In genomic region chr3:129831035-129831568, GRCm38 (mm10) we compare ENCODE assay signal across 8 mouse cellular contexts. TPM values are rescaled to one million over a fixed set of nuclear protein-coding genes. Genes with fewer than 3 reads are reported as not detected.
A peak's percentile ranks its signal among the peaks of the same experiment; 100 is the strongest.
DNase-seq lines count a peak whose midpoint lies in the region; ATAC-seq and TF ChIP-seq lines count a peak whose summit lies in the region.

Gene Gar1, minus strand, starts transcription at chr3:129831396.

- no peaks in the 10 kb centered on the region for H3K9me3 ChIP-seq in CH12.LX (replicated peaks; ENCODE audit: low read length)
- no peaks in the 10 kb centered on the region for H3K9me3 ChIP-seq in forebrain, embryonic 11.5 days (ENCODE audit: control insufficient read depth, low read length)
- no peaks in the 10 kb centered on the region for H3K9me3 ChIP-seq in heart, embryonic 16.5 days (replicated peaks; ENCODE audit: control insufficient read depth, low read length)
- H3K9me3 ChIP-seq in liver, embryonic 15.5 days (replicated peaks) = no peaks in the 10 kb centered on the region
- no peaks in the 10 kb centered on the region for H3K9me3 ChIP-seq in neural tube, embryonic 12.5 days

- peak; percentile 98 for DNase-seq in CH12.LX (ENCODE audit: extremely low read depth)
- peak; percentile 98 for DNase-seq in c-Kit-positive CD71-positive TER-119-negative erythroid progenitor cells, embryonic 14.5 days (ENCODE audit: low read depth)
- DNase-seq in forebrain, embryonic 11.5 days (ENCODE audit: low spot score) = peak; percentile 97
- DNase-seq in kidney, postnatal 36 days = peak; percentile 97 to 98
- DNase-seq in telencephalon, adult 2 months (ENCODE audit: low read depth, low spot score) = peak; percentile 96

- no peak for TF ChIP-seq EP300 in CH12.LX (IDR thresholded peaks at IDR 0.05; ENCODE audit: low read length)

- H3K79me2 ChIP-seq in CH12.LX (replicated peaks; ENCODE audit: control insufficient read depth, extremely low read depth, insufficient read depth, poor library complexity, severe bottlenecking) = peaks cover 38% of the 10 kb centered on the region

- WGBS in forebrain, embryonic 11.5 days = under 1% methylated on average over 60 of the region's 60 CpGs
- WGBS in heart, embryonic 16.5 days = under 1% methylated on average over 60 of the region's 60 CpGs
- WGBS in liver, embryonic 15.5 days (ENCODE audit: insufficient replicate concordance) = under 1% methylated on average over 60 of the region's 60 CpGs
- under 1% methylated on average over 60 of the region's 60 CpGs for whole genome bisulfite sequencing in neural tube, embryonic 12.5 days

- peaks cover 3% of the 10 kb centered on the region for H3K27me3 ChIP-seq in CH12.LX (replicated peaks)
- no peaks in the 10 kb centered on the region for H3K27me3 ChIP-seq in forebrain, embryonic 11.5 days (ENCODE audit: control insufficient read depth, insufficient read depth, low read length)
- H3K27me3 ChIP-seq in heart, embryonic 16.5 days (ENCODE audit: control insufficient read depth, insufficient read depth, low read length) = no peaks in the 10 kb centered on the region
- H3K27me3 ChIP-seq in liver, embryonic 15.5 days = no peaks in the 10 kb centered on the region
- no peaks in the 10 kb centered on the region for H3K27me3 ChIP-seq in neural tube, embryonic 12.5 days (replicated peaks)

- peak; percentile 95 for ATAC-seq in forebrain, embryonic 11.5 days (replicated peaks; ENCODE audit: low FRiP score)
- ATAC-seq in heart, embryonic 16.5 days (replicated peaks; ENCODE audit: extremely low read depth, insufficient read depth, low FRiP score) = peak; percentile 88
- ATAC-seq in liver, embryonic 15.5 days (ENCODE audit: insufficient read depth) = peak; percentile 86
- ATAC-seq in neural tube, embryonic 12.5 days (ENCODE audit: low FRiP score, low read depth) = peak; percentile 95

- peak within 1 kb of the TSS; percentile 78 for H3K27ac ChIP-seq in CH12.LX (ENCODE audit: insufficient read depth, low read depth)
- H3K27ac ChIP-seq in forebrain, embryonic 11.5 days (ENCODE audit: low read depth, low read length) = peak within 1 kb of the TSS; percentile 81
- H3K27ac ChIP-seq in heart, embryonic 16.5 days (ENCODE audit: low read length) = peak within 1 kb of the TSS; percentile 94
- peak within 1 kb of the TSS; percentile 87 for H3K27ac ChIP-seq in liver, embryonic 15.5 days (replicated peaks)
- peak within 1 kb of the TSS; percentile 37; the same call in 1 of the 2 replicates for H3K27ac ChIP-seq in neural tube, embryonic 12.5 days

- peak within 1 kb of the TSS; percentile 80 to 99 (median 91) for H3K4me3 ChIP-seq in CH12.LX (replicated peaks in 1 of 3; ENCODE audit: low read depth in 2 of 3, low read length in 2 of 3, poor library complexity in 1 of 3)
- H3K4me3 ChIP-seq in forebrain, embryonic 11.5 days (ENCODE audit: low read depth, low read length) = peak within 1 kb of the TSS; percentile 88
- peak within 1 kb of the TSS; percentile 97 for H3K4me3 ChIP-seq in heart, embryonic 16.5 days (ENCODE audit: low read length)
- peak within 1 kb of the TSS; percentile 89 for H3K4me3 ChIP-seq in liver, embryonic 15.5 days (replicated peaks)
- peak within 1 kb of the TSS; percentile 77 for H3K4me3 ChIP-seq in neural tube, embryonic 12.5 days

- H3K36me3 ChIP-seq in CH12.LX (replicated peaks in 1 of 2; ENCODE audit: control insufficient read depth in 1 of 2, insufficient read depth in 1 of 2, low read length in 1 of 2) = peaks cover 17 to 35% of the 10 kb centered on the region in 2 experiments
- no peaks in the 10 kb centered on the region; the same call in 1 of the 2 replicates for H3K36me3 ChIP-seq in forebrain, embryonic 11.5 days (ENCODE audit: control insufficient read depth, insufficient read depth, low read length)
- H3K36me3 ChIP-seq in heart, embryonic 16.5 days (ENCODE audit: control insufficient read depth, insufficient read depth) = peaks cover 9% of the 10 kb centered on the region; the same call in 1 of the 2 replicates
- H3K36me3 ChIP-seq in liver, embryonic 15.5 days (replicated peaks) = peaks cover 23% of the 10 kb centered on the region
- peaks cover 12% of the 10 kb centered on the region for H3K36me3 ChIP-seq in neural tube, embryonic 12.5 days

- TF ChIP-seq RAD21 in CH12.LX (IDR thresholded peaks at IDR 0.05; ENCODE audit: low read depth, low read length) = no peak

- H3K9ac ChIP-seq in CH12.LX (ENCODE audit: insufficient read depth, low read depth) = peak within 1 kb of the TSS; percentile 80
- peak within 1 kb of the TSS; percentile 76 for H3K9ac ChIP-seq in forebrain, embryonic 11.5 days (ENCODE audit: low read length)
- peak within 1 kb of the TSS; percentile 87 for H3K9ac ChIP-seq in heart, embryonic 16.5 days (ENCODE audit: low read length)
- peak within 1 kb of the TSS; percentile 63 for H3K9ac ChIP-seq in liver, embryonic 15.5 days
- H3K9ac ChIP-seq in neural tube, embryonic 12.5 days = peak within 1 kb of the TSS; percentile 67

- in situ Hi-C loops in CH12.LX (cut with MboI; ENCODE audit: low pct_ligation_motif_present, low pct_unique_long_range_greater_than_20kb, low sequenced_read_pairs) = no loop called here

- peaks cover 14 to 37% of the 10 kb centered on the region in 2 experiments for H3K4me1 ChIP-seq in CH12.LX (ENCODE audit: control insufficient read depth in 1 of 2, insufficient read depth in 2 of 2)
- peaks cover 5% of the 10 kb centered on the region; the same call in 1 of the 2 replicates for H3K4me1 ChIP-seq in forebrain, embryonic 11.5 days (replicated peaks; ENCODE audit: control insufficient read depth, insufficient read depth, low read length)
- H3K4me1 ChIP-seq in heart, embryonic 16.5 days (ENCODE audit: control insufficient read depth, insufficient read depth, low read length) = peaks cover 18% of the 10 kb centered on the region
- H3K4me1 ChIP-seq in liver, embryonic 15.5 days (replicated peaks) = peaks cover 33% of the 10 kb centered on the region
- H3K4me1 ChIP-seq in neural tube, embryonic 12.5 days = peaks cover 10% of the 10 kb centered on the region

- TF ChIP-seq CTCF in CH12.LX (conservative IDR thresholded peaks at IDR 0.05 in 1 of 2, IDR thresholded peaks at IDR 0.05 in 1 of 2; ENCODE audit: low read depth in 2 of 2, low read length in 2 of 2) = no peak

- peak within 1 kb of the TSS; percentile 96 for H3K4me2 ChIP-seq in CH12.LX (ENCODE audit: insufficient read depth, low read depth, poor library complexity, severe bottlenecking)
- peak within 1 kb of the TSS; percentile 70 for H3K4me2 ChIP-seq in forebrain, embryonic 11.5 days (ENCODE audit: low read depth, low read length, severe bottlenecking)
- H3K4me2 ChIP-seq in heart, embryonic 16.5 days (ENCODE audit: low read depth, low read length) = peak within 1 kb of the TSS; percentile 95
- peak within 1 kb of the TSS; percentile 96 for H3K4me2 ChIP-seq in liver, embryonic 15.5 days
- H3K4me2 ChIP-seq in neural tube, embryonic 12.5 days (replicated peaks) = peak within 1 kb of the TSS; percentile 70

- TF ChIP-seq POLR2A in CH12.LX (IDR thresholded peaks at IDR 0.05; ENCODE audit: low read depth, low read length) = peak; percentile 79

- dilution Hi-C loops in CH12.LX (cut with MboI; ENCODE audit: extremely low pct_ligation_motif_present, extremely low pct_unique_long_range_greater_than_20kb, low sequenced_read_pairs) = no loop called here

TF ChIP-seq in CH12.LX, 34 proteins besides CTCF, POLR2A, EP300 and RAD21 (continues in another document):
- peak; percentile 76 for TF ChIP-seq NRF1 (IDR thresholded peaks at IDR 0.05; ENCODE audit: low read depth, low read length)
- TF ChIP-seq MYC (IDR thresholded peaks at IDR 0.05; ENCODE audit: low read depth, low read length) = peak; percentile 97
- no peak for TF ChIP-seq ZMIZ1 (IDR thresholded peaks at IDR 0.05; ENCODE audit: low read depth, low read length)
- no peak for TF ChIP-seq MAFK (IDR thresholded peaks at IDR 0.05; ENCODE audit: insufficient replicate concordance, low read length)
- no peak for TF ChIP-seq USF2 (conservative IDR thresholded peaks at IDR 0.05; ENCODE audit: low read depth, low read length)
- TF ChIP-seq CHD1 (IDR thresholded peaks at IDR 0.05; ENCODE audit: low read depth, low read length) = no peak
- no peak for TF ChIP-seq MAZ (IDR thresholded peaks at IDR 0.05; ENCODE audit: low read depth, low read length)
- TF ChIP-seq BHLHE40 (IDR thresholded peaks at IDR 0.05; ENCODE audit: low read depth, low read length) = peak; percentile 74
- TF ChIP-seq JUN (IDR thresholded peaks at IDR 0.05; ENCODE audit: insufficient read depth, low read depth, low read length) = no peak
- TF ChIP-seq TCF12 (IDR thresholded peaks at IDR 0.05; ENCODE audit: low read depth, low read length) = peak; percentile 71
- peak; percentile 67 for TF ChIP-seq ETS1 (conservative IDR thresholded peaks at IDR 0.05; ENCODE audit: low read depth, low read length)
- TF ChIP-seq CHD2 (IDR thresholded peaks at IDR 0.05; ENCODE audit: low read length) = peak; percentile 87; the same call in 1 of the 2 replicates
- TF ChIP-seq SMC3 (IDR thresholded peaks at IDR 0.05; ENCODE audit: low read depth, low read length) = no peak
- TF ChIP-seq SIN3A (IDR thresholded peaks at IDR 0.05; ENCODE audit: low read length) = peak; percentile 100
- no peak for TF ChIP-seq ZNF384 (IDR thresholded peaks at IDR 0.05; ENCODE audit: low read depth, low read length)
- no peak for TF ChIP-seq TBP (conservative IDR thresholded peaks at IDR 0.05; ENCODE audit: low read depth, low read length)
- peak; percentile 96 for TF ChIP-seq ELF1 (IDR thresholded peaks at IDR 0.05; ENCODE audit: low read depth, low read length)
- TF ChIP-seq PAX5 (IDR thresholded peaks at IDR 0.05; ENCODE audit: low read length) = no peak
- TF ChIP-seq JUND (conservative IDR thresholded peaks at IDR 0.05; ENCODE audit: low read depth, low read length) = no peak
- peak; percentile 100 for TF ChIP-seq MXI1 (IDR thresholded peaks at IDR 0.05; ENCODE audit: low read depth, low read length)
- TF ChIP-seq UBTF (IDR thresholded peaks at IDR 0.05; ENCODE audit: low read depth, low read length) = no peak
- TF ChIP-seq HCFC1 (IDR thresholded peaks at IDR 0.05; ENCODE audit: low read depth, low read length) = peak; percentile 92
- TF ChIP-seq IRF4 (IDR thresholded peaks at IDR 0.05; ENCODE audit: low read depth, low read length) = no peak
- TF ChIP-seq RCOR1 (conservative IDR thresholded peaks at IDR 0.05; ENCODE audit: low read depth, low read length) = no peak
- no peak for TF ChIP-seq ZKSCAN1 (IDR thresholded peaks at IDR 0.05; ENCODE audit: borderline replicate concordance, low read depth, low read length)

RNA-seq across cellular contexts. Expression of gene Gar1, which starts in this region (rescaled TPM):
- 90.7 and 111 TPM in 2 replicates for total RNA-seq in CH12.LX (2012; rRNA removed)
- 45.7 and 47.3 TPM in 2 replicates for total RNA-seq in CH12.LX (2014; rRNA removed)
- polyA plus RNA-seq in CH12.LX (2012; ENCODE audit: insufficient read length, low read depth) = 363 and 381 TPM in 2 replicates
- 40.9 and 42.8 TPM in 2 replicates for polyA plus RNA-seq in forebrain, embryonic 11.5 days (2014; fragmentation: Nextera tagmentation; extraction: Ambion mirVana)
- polyA plus RNA-seq in heart, embryonic 16.5 days (2015; fragmentation: Nextera tagmentation; extraction: Ambion mirVana) = 35.0 and 42.0 TPM in 2 replicates
- polyA plus RNA-seq in liver, embryonic 15.5 days (2015; fragmentation: Nextera tagmentation; extraction: Ambion mirVana) = 39.9 and 40.0 TPM in 2 replicates
- 86.9 and 88.4 TPM in 2 replicates for polyA plus RNA-seq in neural tube, embryonic 12.5 days (2016; fragmentation: Nextera tagmentation; extraction: Ambion mirVana)

Comparison
In these comparisons a context has a peak if more than half of its experiments do, and no peak if none do; other contexts are left out.
1. Peak in every context shown above with its lines: DNase-seq, ATAC-seq, H3K4me3 ChIP-seq and H3K27ac ChIP-seq.
2. H3K27ac ChIP-seq: peak in every context shown above with its lines; median percentile 94 in heart, embryonic 16.5 days; 87 in liver, embryonic 15.5 days; 81 in forebrain, embryonic 11.5 days; 78 in CH12.LX; 37 in neural tube, embryonic 12.5 days.